Mouse (Mus musculus) embryonic facial prominence, embryonic 14.5 days (tissue): ENCODE measurements at regions not wholly inside any gene's neighbourhood (a gene's known extent, or its start where the extent isn't known, plus 50 kb on each side); places are given as distances from the start of the nearest gene placed in this dataset.
A peak's percentile ranks its signal among the peaks of the same experiment; 100 is the strongest.
"Not testable (repeated sequence)": the region's sequence is repeated elsewhere in the genome, so short reads cannot be mapped to it uniquely, and the experiment has no call there.

ENCODE experiments used
- ATAC-seq: fragments of 200-750 bp; cut with Nextera tagmentation; 2 replicates; pipeline ENCODE4 v1.8.0; 2017; ENCODE audit warnings: low read depth, moderate number of reproducible peaks, moderate TSS enrichment
- DNase-seq: peaks from one replicate; pipeline ENCODE4 v3.0.0-alpha.2; 2015; ENCODE audit warnings: low spot score
- H3K27ac ChIP-seq: fragments of 300-500 bp; sonication (generic); replicated peaks from 2 replicates; pipeline ENCODE4 v1.5.1; 2014; ENCODE audit warnings: low read depth, mild to moderate bottlenecking, low read length, moderate library complexity
- H3K27me3 ChIP-seq: fragments of 300-500 bp; sonication (generic); replicated peaks from 2 replicates; pipeline ENCODE4 v1.6.1; 2014; ENCODE audit warnings: low read length; ENCODE audit not compliant: control insufficient read depth, insufficient read depth
- H3K36me3 ChIP-seq: fragments of 300-500 bp; sonication (generic); 2 replicates; pipeline ENCODE4 v1.6.1; 2014; ENCODE audit warnings: low read length, mixed read lengths; ENCODE audit not compliant: control insufficient read depth, insufficient read depth
- H3K4me1 ChIP-seq: fragments of 300-500 bp; sonication (generic); 2 replicates; pipeline ENCODE4 v1.6.1; 2014; ENCODE audit warnings: antibody characterized with exemption, low read length; ENCODE audit not compliant: control insufficient read depth, insufficient read depth
- H3K4me2 ChIP-seq: fragments of 300-500 bp; sonication (generic); 2 replicates; pipeline ENCODE4 v1.6.1; 2014; ENCODE audit warnings: low read depth, mild to moderate bottlenecking, low read length, moderate library complexity, mixed read lengths
- H3K4me3 ChIP-seq: fragments of 300-500 bp; sonication (generic); 2 replicates; pipeline ENCODE4 v1.5.1; 2014; ENCODE audit warnings: low read depth, mild to moderate bottlenecking, low read length
- H3K9ac ChIP-seq: fragments of 300-500 bp; sonication (generic); 2 replicates; pipeline ENCODE4 v1.6.1; 2014; ENCODE audit warnings: low read depth, mild to moderate bottlenecking, low read length, moderate library complexity, mixed read lengths
- H3K9me3 ChIP-seq: fragments of 300-500 bp; sonication (generic); 2 replicates; pipeline ENCODE4 v1.6.1; 2016; ENCODE audit warnings: low read length; ENCODE audit not compliant: control insufficient read depth
- WGBS: fragments of 180-500 bp; shearing (Covaris S2); extraction: QIAGEN DNeasy Blood & Tissue Kit; methylation state at CpG from one replicate; pipeline ENCODE4 v1.1.7; 2014; 5-methylcytosine and 5-hydroxymethylcytosine counted together

- not testable (repeated sequence) for H3K27ac ChIP-seq, ATAC-seq, H3K9ac ChIP-seq, H3K9me3 ChIP-seq, DNase-seq, H3K27me3 ChIP-seq, H3K4me1 ChIP-seq, H3K4me2 ChIP-seq, H3K36me3 ChIP-seq, H3K4me3 ChIP-seq
- WGBS = 62% methylated on average over 1 of the region's 1 CpGs
Observed at GRCm38 (mm10) chr17:3026859-3027258, 87.9 kb upstream of the Scaf8 start.

- no peaks in the 10 kb centered on the region for H3K4me1 ChIP-seq
- WGBS = 70% methylated on average over 4 of the region's 4 CpGs
- no peak for DNase-seq
- no peak for ATAC-seq
- H3K27me3 ChIP-seq = no peaks in the 10 kb centered on the region
- H3K4me2 ChIP-seq = no peak overlapping the region
- H3K9ac ChIP-seq = no peak overlapping the region
- no peaks in the 10 kb centered on the region for H3K36me3 ChIP-seq
- H3K4me3 ChIP-seq = no peak overlapping the region
- no peak overlapping the region for H3K27ac ChIP-seq
- peaks cover 8% of the 10 kb centered on the region; the same call in 1 of the 2 replicates for H3K9me3 ChIP-seq
Observed at GRCm38 (mm10) chr17:3027376-3027775, 87.4 kb upstream of the Scaf8 start.

GRCm38 (mm10) chr17:3029750-3030149 is 85.0 kb upstream of the Scaf8 start:
- H3K9me3 ChIP-seq, H3K27me3 ChIP-seq: not testable (repeated sequence)
- WGBS = 50% methylated on average over 2 of the region's 2 CpGs

GRCm38 (mm10) chr17:3035099-3035498 is 79.7 kb upstream of the Scaf8 start:
- peak; percentile 0 for DNase-seq
- no peak overlapping the region for H3K27ac ChIP-seq
- ATAC-seq = no peak
- H3K9me3 ChIP-seq = peaks cover 8% of the 10 kb centered on the region; the same call in 1 of the 2 replicates
- no peak overlapping the region for H3K9ac ChIP-seq
- no peak overlapping the region for H3K4me2 ChIP-seq
- H3K36me3 ChIP-seq = no peaks in the 10 kb centered on the region
- H3K27me3 ChIP-seq = no peaks in the 10 kb centered on the region
- WGBS = 87% methylated on average over 2 of the region's 2 CpGs
- no peaks in the 10 kb centered on the region for H3K4me1 ChIP-seq
- H3K4me3 ChIP-seq = no peak overlapping the region

More at GRCm38 (mm10) chr17:3029750-3030149, 85.0 kb upstream of the Scaf8 start:
- H3K4me2 ChIP-seq, H3K9ac ChIP-seq, H3K4me1 ChIP-seq, DNase-seq, H3K36me3 ChIP-seq, H3K27ac ChIP-seq, H3K4me3 ChIP-seq: not testable (repeated sequence)
- ATAC-seq = peak; percentile 56; the same call in 1 of the 2 replicates

DNA sequence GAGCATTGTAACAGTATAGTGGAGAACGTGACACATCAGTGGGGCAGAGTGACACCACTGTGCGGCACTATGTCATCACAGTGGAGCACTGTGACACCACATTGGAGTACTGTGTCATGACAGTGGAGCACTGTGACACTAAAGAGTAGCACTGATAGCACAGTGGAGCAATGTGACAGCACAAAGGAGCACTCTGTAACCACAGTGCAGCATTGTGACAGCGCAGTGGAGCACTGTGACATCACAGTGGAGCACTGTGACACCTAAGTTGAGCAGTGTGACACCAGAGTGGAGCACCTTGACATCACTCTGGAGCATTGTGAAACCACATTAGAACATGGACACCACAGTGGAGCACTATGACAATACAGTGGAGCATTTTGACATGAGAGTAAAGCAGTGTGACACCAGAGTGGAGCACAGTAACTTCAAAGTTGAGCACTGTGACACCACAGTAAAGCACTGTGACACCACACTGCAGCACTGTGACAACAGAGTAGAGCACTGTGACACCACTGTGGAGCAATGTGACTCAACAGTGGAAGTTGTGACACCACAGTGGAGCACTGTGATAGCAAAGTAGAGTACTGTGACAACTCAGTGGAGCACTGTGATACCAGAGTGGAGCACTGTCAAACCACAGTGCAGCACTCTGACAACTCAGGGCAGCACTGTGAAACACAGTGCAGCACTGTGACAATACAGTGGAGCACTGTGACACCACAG is 77.5 kb upstream of the Scaf8 start:
- Histone ChIP-seq H3K4me1 (no peaks in the 10 kb centered on the region), H3K27ac (no peak overlapping the region), H3K27me3 (no peaks in the 10 kb centered on the region), H3K9ac (no peak overlapping the region), H3K4me2 (no peak overlapping the region), H3K36me3 (no peaks in the 10 kb centered on the region), H3K9me3 (peaks cover 3% of the 10 kb centered on the region; the same call in 1 of the 2 replicates), H3K4me3 (no peak overlapping the region)
- no peak for ATAC-seq
- peak; percentile 0 for DNase-seq
- 39% methylated on average over 3 of the region's 3 CpGs for WGBS

DNA sequence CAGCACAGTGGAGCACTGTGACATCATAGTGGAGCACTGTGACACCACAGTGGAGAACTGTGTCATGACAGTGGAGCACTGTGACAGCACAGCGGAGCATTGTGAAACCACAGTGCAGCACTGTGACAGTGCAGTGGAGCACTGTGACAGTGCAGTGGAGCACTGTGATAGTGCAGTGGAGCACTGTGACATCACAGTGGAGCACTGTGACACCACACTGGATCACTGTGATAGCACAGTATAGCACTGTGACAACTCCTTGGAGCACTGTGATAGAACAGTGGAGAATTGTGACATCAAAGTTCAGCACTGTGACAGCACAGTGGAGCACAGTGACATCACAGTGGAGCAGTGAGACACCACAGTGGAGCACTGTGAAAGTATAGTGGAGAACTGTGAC is 76.7 kb upstream of the Scaf8 start:
- 0 out of 2 replicates have a peak, but pooled peaks cover 2% of the 10 kb centered on the region for H3K9me3 ChIP-seq

GRCm38 (mm10) chr17:3044520-3044919 is 70.3 kb upstream of the Scaf8 start:
- DNase-seq, H3K4me3 ChIP-seq, H3K9me3 ChIP-seq, ATAC-seq, H3K4me1 ChIP-seq, H3K27ac ChIP-seq, H3K4me2 ChIP-seq, H3K9ac ChIP-seq, H3K36me3 ChIP-seq, H3K27me3 ChIP-seq: not testable (repeated sequence)
- 89% methylated on average over 20 of the region's 20 CpGs for WGBS

More for the DNA sequence above, 76.7 kb upstream of the Scaf8 start:
- Histone ChIP-seq H3K4me2 (no peak overlapping the region), H3K9ac (no peak overlapping the region), H3K27me3 (no peaks in the 10 kb centered on the region), H3K27ac (no peak overlapping the region), H3K36me3 (no peaks in the 10 kb centered on the region), H3K4me1 (no peaks in the 10 kb centered on the region), H3K4me3 (no peak overlapping the region)
- ATAC-seq = no peak
- WGBS = 81% methylated on average over 1 of the region's 1 CpGs
- no peak for DNase-seq

DNA sequence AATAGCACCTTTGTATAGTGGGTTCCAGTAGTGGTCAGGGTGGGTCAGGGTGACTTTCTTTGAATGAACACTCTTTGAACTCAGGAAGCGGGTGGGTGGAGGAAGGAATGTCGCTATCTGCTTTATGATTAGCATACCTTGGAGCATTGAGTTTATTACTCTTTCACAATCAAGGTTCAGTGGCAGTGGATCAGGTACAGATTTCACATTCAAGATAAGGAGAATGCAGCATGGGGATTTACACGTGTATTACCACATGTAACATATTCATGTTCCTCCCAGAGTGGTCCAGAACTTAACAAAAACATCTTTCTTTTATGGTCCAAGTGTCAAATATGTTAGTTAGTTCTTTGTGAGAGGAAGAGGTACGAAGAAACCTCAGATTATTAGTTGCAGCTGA is 60.9 kb upstream of the Scaf8 start:
- not testable (repeated sequence) for H3K27ac ChIP-seq, H3K4me2 ChIP-seq, DNase-seq, H3K9ac ChIP-seq, H3K9me3 ChIP-seq, H3K27me3 ChIP-seq, H3K4me1 ChIP-seq, H3K4me3 ChIP-seq, ATAC-seq, H3K36me3 ChIP-seq
- whole genome bisulfite sequencing = 71% methylated on average over 3 of the region's 4 CpGs

- not testable (repeated sequence) for ATAC-seq
Observed at GRCm38 (mm10) chr17:3054848-3055247, 59.9 kb upstream of the Scaf8 start.

More at GRCm38 (mm10) chr17:3054848-3055247, 59.9 kb upstream of the Scaf8 start:
- not testable (repeated sequence) for H3K36me3 ChIP-seq, H3K27me3 ChIP-seq, H3K9ac ChIP-seq, H3K4me1 ChIP-seq, H3K4me3 ChIP-seq, H3K4me2 ChIP-seq, H3K9me3 ChIP-seq, DNase-seq, H3K27ac ChIP-seq
- 33% methylated on average over 8 of the region's 8 CpGs for WGBS
